Mouse (Mus musculus): ENCODE data around the gene Actn1.
"Not testable (repeated sequence)": the region's sequence is repeated elsewhere in the genome, so short reads cannot be mapped to it uniquely, and the experiment has no call there.

Actn1 gene

GRCm38 (mm10) chr12:80260056-80260743 is at the start of gene Actn1:
Gene Actn1 (minus strand): TSS chr12:80260371.
- peak; percentile 93 to 94 for DNase-seq (ENCODE audit: low spot score in 2 of 2)

GRCm38 (mm10) chr12:80307556-80307955 is 47.4 kb upstream of the Actn1 start:
- DNase-seq (ENCODE audit: low spot score in 2 of 2): no peak

GRCm38 (mm10) chr12:80304518-80304917 is 44.3 kb upstream of the Actn1 start:
- DNase-seq (ENCODE audit: low spot score in 2 of 2): no peak

- DNase-seq (ENCODE audit: low spot score in 2 of 2): peak; percentile 17 to 26
These were observed 40.8 kb upstream of the Actn1 start for GRCm38 (mm10) chr12:80300833-80301456.

- no peak for DNase-seq (ENCODE audit: low spot score in 2 of 2)
These were observed 38.5 kb upstream of the Actn1 start for GRCm38 (mm10) chr12:80298714-80299113.

GRCm38 (mm10) chr12:80291895-80292435 is 31.8 kb upstream of the Actn1 start:
- no peak for DNase-seq (ENCODE audit: low spot score in 2 of 2)

- peak; percentile 12 to 28 for DNase-seq (ENCODE audit: low spot score in 2 of 2)
These were observed 30.8 kb upstream of the Actn1 start for GRCm38 (mm10) chr12:80290964-80291363.

GRCm38 (mm10) chr12:80290483-80290882 is 30.3 kb upstream of the Actn1 start:
- no peak for DNase-seq (ENCODE audit: low spot score in 2 of 2)

GRCm38 (mm10) chr12:80289722-80290121 is 29.6 kb upstream of the Actn1 start:
- DNase-seq (ENCODE audit: low spot score in 2 of 2): no peak

GRCm38 (mm10) chr12:80285890-80286289 is 25.7 kb upstream of the Actn1 start:
- DNase-seq (ENCODE audit: low spot score in 2 of 2): no peak

- not testable (repeated sequence) for DNase-seq (ENCODE audit: low spot score in 2 of 2)
These were observed 24.1 kb upstream of the Actn1 start for GRCm38 (mm10) chr12:80284251-80284650.

GRCm38 (mm10) chr12:80278866-80279265 is 18.7 kb upstream of the Actn1 start:
- no peak for DNase-seq (ENCODE audit: low spot score in 2 of 2)

GRCm38 (mm10) chr12:80277428-80277827 is 17.3 kb upstream of the Actn1 start:
- no peak for DNase-seq (ENCODE audit: low spot score in 2 of 2)

GRCm38 (mm10) chr12:80275187-80275820 is 15.1 kb upstream of the Actn1 start:
- no peak for DNase-seq (ENCODE audit: low spot score in 2 of 2)

GRCm38 (mm10) chr12:80273020-80273686 is 13.0 kb upstream of the Actn1 start:
- DNase-seq (ENCODE audit: low spot score in 2 of 2): peak; percentile 46 to 58

GRCm38 (mm10) chr12:80271806-80272205 is 11.6 kb upstream of the Actn1 start:
- no peak for DNase-seq (ENCODE audit: low spot score in 2 of 2)

- no peak for DNase-seq (ENCODE audit: low spot score in 2 of 2)
These were observed 10.8 kb upstream of the Actn1 start for GRCm38 (mm10) chr12:80270924-80271323.

- no peak for DNase-seq (ENCODE audit: low spot score in 2 of 2)
These were observed 9.1 kb upstream of the Actn1 start for GRCm38 (mm10) chr12:80269303-80269702.

- DNase-seq (ENCODE audit: low spot score in 2 of 2): no peak
These were observed 7.8 kb upstream of the Actn1 start for GRCm38 (mm10) chr12:80267962-80268361.

- DNase-seq (ENCODE audit: low spot score in 2 of 2): not testable (repeated sequence)
These were observed 4.2 kb upstream of the Actn1 start for GRCm38 (mm10) chr12:80264388-80264787.

- no peak for DNase-seq (ENCODE audit: low spot score in 2 of 2)
These were observed 849 bp upstream of the Actn1 start for GRCm38 (mm10) chr12:80260744-80261695.

All from right cerebral cortex, adult 2 months (tissue).